Mouse (Mus musculus): ENCODE measurements around the gene Mthfr. TPM values are rescaled to one million over a fixed set of nuclear protein-coding genes. Genes with fewer than 3 reads are reported as not detected.

Mthfr gene
- polyA plus RNA-seq, 1 experiment from 2014 or later = 26.5 TPM

- Histone ChIP-seq H3K4me1 (ENCODE audit: insufficient read depth, low read length) (peaks cover 38% of the 10 kb centered on the region), H3K27ac (ENCODE audit: low read length) (0 out of 2 replicates have a peak overlapping the region, but pooled peaks have one; percentile 6), H3K9ac (replicated peaks; ENCODE audit: low read length) (peak overlapping the region; percentile 15; the same call in 1 of the 2 replicates), H3K27me3 (ENCODE audit: insufficient read depth, low read length) (no peaks in the 10 kb centered on the region), H3K36me3 (ENCODE audit: insufficient read depth, low read length) (peaks cover 11% of the 10 kb centered on the region), H3K4me3 (ENCODE audit: low read length) (no peak overlapping the region), H3K4me2 (replicated peaks; ENCODE audit: low read depth, low read length) (no peak overlapping the region), H3K9me3 (ENCODE audit: low read length) (no peaks in the 10 kb centered on the region)
- 51% methylated on average over 10 of the region's 10 CpGs for WGBS
- ATAC-seq (ENCODE audit: low FRiP score, low TSS enrichment) = no peak
Measured at GRCm38 (mm10) chr4:148085131-148085906, 46.4 kb downstream of the Mthfr start.

DNA sequence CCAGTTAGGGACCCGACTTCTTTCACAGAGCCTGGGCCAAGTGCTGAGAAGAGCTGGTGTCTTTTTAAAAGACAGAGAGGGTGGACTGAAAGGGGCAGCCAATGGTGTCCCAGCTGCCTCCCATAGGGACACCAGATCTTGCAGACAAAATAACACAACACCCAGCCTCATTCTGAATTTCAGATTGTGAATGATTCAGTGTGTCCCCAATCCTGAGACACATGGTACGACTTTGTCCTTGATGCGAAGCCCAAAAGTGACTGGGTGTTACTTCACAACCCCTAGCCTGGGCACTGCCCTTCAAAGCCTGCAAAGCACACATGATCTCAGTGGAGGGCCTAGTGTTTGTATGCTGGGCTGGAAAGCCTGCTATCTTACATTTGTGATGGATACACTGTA is 47.0 kb downstream of the Mthfr start:
- ATAC-seq (ENCODE audit: low FRiP score, low TSS enrichment) = no peak
- no peak overlapping the region for H3K27ac ChIP-seq (ENCODE audit: low read length)
- no peaks in the 10 kb centered on the region for H3K9me3 ChIP-seq (ENCODE audit: low read length)
- H3K4me2 ChIP-seq (replicated peaks; ENCODE audit: low read depth, low read length) = no peak overlapping the region
- H3K4me1 ChIP-seq (ENCODE audit: insufficient read depth, low read length) = peaks cover 38% of the 10 kb centered on the region
- H3K27me3 ChIP-seq (ENCODE audit: insufficient read depth, low read length) = no peaks in the 10 kb centered on the region
- no peak overlapping the region for H3K4me3 ChIP-seq (ENCODE audit: low read length)
- H3K9ac ChIP-seq (replicated peaks; ENCODE audit: low read length) = peak overlapping the region; percentile 15; the same call in 1 of the 2 replicates
- 97% methylated on average over 2 of the region's 3 CpGs for WGBS
- H3K36me3 ChIP-seq (ENCODE audit: insufficient read depth, low read length) = peaks cover 5% of the 10 kb centered on the region

- H3K9me3 ChIP-seq (ENCODE audit: low read length) = no peaks in the 10 kb centered on the region
- peak overlapping the region; percentile 83 for H3K4me2 ChIP-seq (replicated peaks; ENCODE audit: low read depth, low read length)
- peak overlapping the region; percentile 68; the same call in 1 of the 2 replicates for H3K27ac ChIP-seq (ENCODE audit: low read length)
- H3K27me3 ChIP-seq (ENCODE audit: insufficient read depth, low read length) = no peaks in the 10 kb centered on the region
- peak overlapping the region; percentile 89 for H3K9ac ChIP-seq (replicated peaks; ENCODE audit: low read length)
- H3K4me1 ChIP-seq (ENCODE audit: insufficient read depth, low read length) = peaks cover 38% of the 10 kb centered on the region
- peak; percentile 60 for ATAC-seq (ENCODE audit: low FRiP score, low TSS enrichment)
- H3K4me3 ChIP-seq (ENCODE audit: low read length) = peak overlapping the region; percentile 89
- 2% methylated on average over 30 of the region's 30 CpGs for WGBS
- H3K36me3 ChIP-seq (ENCODE audit: insufficient read depth, low read length) = no peaks in the 10 kb centered on the region
Measured at GRCm38 (mm10) chr4:148087091-148087906, 48.4 kb downstream of the Mthfr start.

GRCm38 (mm10) chr4:148087907-148088527 is 49.1 kb downstream of the Mthfr start, which contains the start of gene Agtrap:
Agtrap (minus strand) TSS chr4:148088031.
- WGBS = 6% methylated on average over 34 of the region's 34 CpGs
- Histone ChIP-seq H3K27ac (ENCODE audit: low read length) (peak within 1 kb of the TSS; percentile 68; the same call in 1 of the 2 replicates), H3K9me3 (ENCODE audit: low read length) (no peaks in the 10 kb centered on the region), H3K4me1 (ENCODE audit: insufficient read depth, low read length) (peaks cover 35% of the 10 kb centered on the region), H3K4me2 (replicated peaks; ENCODE audit: low read depth, low read length) (peak within 1 kb of the TSS; percentile 83), H3K27me3 (ENCODE audit: insufficient read depth, low read length) (no peaks in the 10 kb centered on the region), H3K4me3 (ENCODE audit: low read length) (peak within 1 kb of the TSS; percentile 89), H3K9ac (replicated peaks; ENCODE audit: low read length) (peak within 1 kb of the TSS; percentile 89), H3K36me3 (ENCODE audit: insufficient read depth, low read length) (no peaks in the 10 kb centered on the region)
- peak; percentile 90 for ATAC-seq (ENCODE audit: low FRiP score, low TSS enrichment)

DNA sequence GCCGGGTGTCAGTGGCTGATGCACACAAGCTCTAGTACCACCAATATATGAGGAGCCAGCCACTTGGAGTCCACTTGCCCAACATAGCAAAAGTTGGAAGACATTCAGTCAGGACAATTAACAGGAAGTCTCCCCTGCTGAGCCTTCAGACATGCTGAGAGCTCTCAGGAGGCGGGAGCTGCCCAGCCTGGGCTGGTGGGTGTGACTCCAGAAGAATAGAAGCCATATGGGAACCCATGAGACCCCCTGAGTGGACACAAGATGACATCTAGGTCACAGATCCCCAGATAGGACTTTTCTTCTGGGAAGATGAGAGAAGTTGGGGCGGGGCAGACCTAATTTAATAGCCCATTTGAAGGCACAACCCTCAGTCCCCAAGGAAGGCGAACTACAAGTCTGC is 50.3 kb downstream of the Mthfr start:
- H3K27me3 ChIP-seq (ENCODE audit: insufficient read depth, low read length) = no peaks in the 10 kb centered on the region
- no peaks in the 10 kb centered on the region for H3K36me3 ChIP-seq (ENCODE audit: insufficient read depth, low read length)
- no peak for ATAC-seq (ENCODE audit: low FRiP score, low TSS enrichment)
- no peak overlapping the region for H3K4me3 ChIP-seq (ENCODE audit: low read length)
- no peak overlapping the region for H3K27ac ChIP-seq (ENCODE audit: low read length)
- H3K4me1 ChIP-seq (ENCODE audit: insufficient read depth, low read length) = peaks cover 24% of the 10 kb centered on the region
- no peak overlapping the region for H3K9ac ChIP-seq (replicated peaks; ENCODE audit: low read length)
- H3K9me3 ChIP-seq (ENCODE audit: low read length) = no peaks in the 10 kb centered on the region
- 69% methylated on average over 4 of the region's 4 CpGs for WGBS
- H3K4me2 ChIP-seq (replicated peaks; ENCODE audit: low read depth, low read length) = no peak overlapping the region

DNA sequence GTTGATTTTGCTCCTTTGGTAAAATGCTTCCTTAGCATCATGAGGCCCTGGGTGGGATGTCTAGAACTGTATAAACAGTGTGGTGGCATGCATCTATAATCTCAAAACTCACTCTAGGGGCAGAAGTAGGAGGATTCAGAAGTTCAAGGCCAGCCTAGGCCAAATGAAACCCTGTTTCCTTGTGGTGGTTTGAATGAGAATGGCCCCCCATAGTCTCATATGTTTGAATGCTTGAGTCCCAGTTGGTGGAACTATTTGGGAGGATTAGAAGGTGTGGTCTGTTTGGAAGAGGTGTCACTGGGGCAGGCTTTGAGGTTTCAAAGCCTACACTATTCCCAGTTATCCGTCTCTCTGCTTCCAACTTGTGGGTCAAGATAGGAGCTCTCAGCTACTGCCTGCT is 52.3 kb downstream of the Mthfr start:
- Histone ChIP-seq H3K27me3 (ENCODE audit: insufficient read depth, low read length) (no peaks in the 10 kb centered on the region), H3K9ac (replicated peaks; ENCODE audit: low read length) (no peak overlapping the region), H3K4me2 (replicated peaks; ENCODE audit: low read depth, low read length) (no peak overlapping the region), H3K4me3 (ENCODE audit: low read length) (no peak overlapping the region), H3K9me3 (ENCODE audit: low read length) (no peaks in the 10 kb centered on the region), H3K36me3 (ENCODE audit: insufficient read depth, low read length) (no peaks in the 10 kb centered on the region), H3K27ac (ENCODE audit: low read length) (no peak overlapping the region), H3K4me1 (ENCODE audit: insufficient read depth, low read length) (peaks cover 12% of the 10 kb centered on the region)
- 96% methylated on average over 1 of the region's 1 CpGs for WGBS
- no peak for ATAC-seq (ENCODE audit: low FRiP score, low TSS enrichment)

DNA sequence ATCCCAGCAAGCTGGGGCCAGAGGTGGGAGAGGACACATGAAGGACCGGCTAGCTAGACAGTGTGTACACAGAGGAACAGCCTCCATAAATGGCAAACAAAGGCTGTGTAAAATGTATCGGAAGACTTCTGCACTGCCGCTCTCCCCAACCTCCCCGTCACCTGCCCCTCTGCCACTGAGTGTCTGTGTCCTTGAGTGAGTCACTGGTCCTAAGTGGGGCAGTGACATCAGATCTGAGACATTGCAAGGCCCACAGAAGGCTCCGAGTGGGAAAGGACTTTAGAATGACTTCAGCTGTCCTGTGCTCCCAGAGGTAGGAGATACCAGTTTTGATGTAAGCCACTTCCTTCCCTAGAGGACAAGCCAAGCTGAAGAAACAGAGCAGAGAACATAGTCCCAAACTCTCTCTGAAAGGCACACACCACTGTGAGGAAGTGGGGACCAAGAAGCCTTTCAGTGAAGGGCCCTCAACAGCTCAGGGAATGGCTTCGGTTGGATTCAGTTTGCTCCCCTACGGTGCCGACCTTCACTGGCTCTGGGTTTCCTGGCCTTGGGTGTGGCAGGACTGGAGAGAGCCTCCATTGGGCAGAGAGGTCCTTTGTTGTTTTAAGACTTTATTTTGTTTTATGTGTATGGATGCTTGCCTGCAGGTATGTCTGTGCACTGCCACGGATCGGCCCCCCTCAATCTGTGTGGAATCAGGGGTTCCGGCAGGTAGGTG is 53.8 kb downstream of the Mthfr start:
- Histone ChIP-seq H3K9me3 (ENCODE audit: low read length) (no peaks in the 10 kb centered on the region), H3K4me2 (replicated peaks; ENCODE audit: low read depth, low read length) (no peak overlapping the region), H3K36me3 (ENCODE audit: insufficient read depth, low read length) (no peaks in the 10 kb centered on the region), H3K4me1 (ENCODE audit: insufficient read depth, low read length) (peaks cover 3% of the 10 kb centered on the region; the same call in 1 of the 2 replicates), H3K27ac (ENCODE audit: low read length) (no peak overlapping the region), H3K4me3 (ENCODE audit: low read length) (no peak overlapping the region), H3K9ac (replicated peaks; ENCODE audit: low read length) (no peak overlapping the region), H3K27me3 (ENCODE audit: insufficient read depth, low read length) (no peaks in the 10 kb centered on the region)
- 87% methylated on average over 11 of the region's 11 CpGs for WGBS
- no peak for ATAC-seq (ENCODE audit: low FRiP score, low TSS enrichment)

DNA sequence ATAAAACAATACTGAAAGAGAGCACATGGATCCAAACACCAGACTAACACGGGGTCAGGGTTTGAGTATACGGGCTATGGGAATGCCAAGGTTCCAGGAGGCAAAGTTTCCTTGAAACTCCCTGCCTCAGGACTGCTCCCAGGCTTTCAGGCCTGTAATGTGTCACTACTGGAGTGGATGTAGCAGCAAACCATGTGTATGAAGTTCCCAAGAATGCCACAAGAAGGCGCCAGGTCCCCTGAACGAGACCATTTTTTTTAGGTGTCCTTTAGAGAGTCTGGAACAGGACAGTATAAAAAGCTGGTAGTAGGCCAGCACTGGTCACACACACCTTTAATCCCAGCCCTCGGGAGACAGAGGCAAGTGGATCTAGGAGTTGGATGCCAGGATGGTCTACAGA is 55.3 kb downstream of the Mthfr start:
- H3K9ac ChIP-seq (replicated peaks; ENCODE audit: low read length) = no peak overlapping the region
- 87% methylated on average over 5 of the region's 5 CpGs for WGBS
- ATAC-seq (ENCODE audit: low FRiP score, low TSS enrichment) = no peak
- H3K27me3 ChIP-seq (ENCODE audit: insufficient read depth, low read length) = no peaks in the 10 kb centered on the region
- H3K27ac ChIP-seq (ENCODE audit: low read length) = no peak overlapping the region
- H3K9me3 ChIP-seq (ENCODE audit: low read length) = no peaks in the 10 kb centered on the region
- H3K4me2 ChIP-seq (replicated peaks; ENCODE audit: low read depth, low read length) = no peak overlapping the region
- H3K4me3 ChIP-seq (ENCODE audit: low read length) = no peak overlapping the region
- H3K4me1 ChIP-seq (ENCODE audit: insufficient read depth, low read length) = no peaks in the 10 kb centered on the region
- no peaks in the 10 kb centered on the region for H3K36me3 ChIP-seq (ENCODE audit: insufficient read depth, low read length)

- no peak overlapping the region for H3K4me2 ChIP-seq (replicated peaks; ENCODE audit: low read depth, low read length)
- H3K36me3 ChIP-seq (ENCODE audit: insufficient read depth, low read length) = no peaks in the 10 kb centered on the region
- no peak overlapping the region for H3K9ac ChIP-seq (replicated peaks; ENCODE audit: low read length)
- no peak for ATAC-seq (ENCODE audit: low FRiP score, low TSS enrichment)
- no peak overlapping the region for H3K27ac ChIP-seq (ENCODE audit: low read length)
- H3K4me3 ChIP-seq (ENCODE audit: low read length) = no peak overlapping the region
- 77% methylated on average over 4 of the region's 4 CpGs for WGBS
- H3K9me3 ChIP-seq (ENCODE audit: low read length) = no peaks in the 10 kb centered on the region
- H3K4me1 ChIP-seq (ENCODE audit: insufficient read depth, low read length) = no peaks in the 10 kb centered on the region
- H3K27me3 ChIP-seq (ENCODE audit: insufficient read depth, low read length) = no peaks in the 10 kb centered on the region
Measured at GRCm38 (mm10) chr4:148095081-148095480, 56.2 kb downstream of the Mthfr start.
